Mouse (Mus musculus) ovary, postnatal 10 days (tissue): ENCODE data around the gene Nebl.

ENCODE experiments used
- DNase-seq: peaks from one replicate; pipeline ENCODE4 v3.0.0; 2022; ENCODE audit warnings: low spot score

Gene Nebl

GRCm38 (mm10) chr2:17515686-17516085 is 215.6 kb downstream of the Nebl start:
- no peak for DNase-seq

- no peak for DNase-seq
Measured at GRCm38 (mm10) chr2:17514765-17515164, 216.5 kb downstream of the Nebl start.

- no peak for DNase-seq
Measured at GRCm38 (mm10) chr2:17509942-17510341, 221.3 kb downstream of the Nebl start.

- DNase-seq, result no peak
Measured at GRCm38 (mm10) chr2:17507362-17507761, 223.9 kb downstream of the Nebl start.

- DNase-seq, result no peak
Measured at GRCm38 (mm10) chr2:17504115-17504774, 227.0 kb downstream of the Nebl start.

- no peak for DNase-seq
Measured at GRCm38 (mm10) chr2:17501075-17501474, 230.2 kb downstream of the Nebl start.

- DNase-seq, result no peak
Measured at GRCm38 (mm10) chr2:17465517-17466174, 265.6 kb downstream of the Nebl start.

- DNase-seq, result no peak
Measured at GRCm38 (mm10) chr2:17460434-17460833, 270.8 kb downstream of the Nebl start.

- DNase-seq, result no peak
Measured at GRCm38 (mm10) chr2:17453676-17454075, 277.6 kb downstream of the Nebl start.

GRCm38 (mm10) chr2:17448341-17448740 is 282.9 kb downstream of the Nebl start:
- DNase-seq, result no peak

GRCm38 (mm10) chr2:17443581-17443980 is 287.7 kb downstream of the Nebl start:
- no peak for DNase-seq

GRCm38 (mm10) chr2:17438317-17438716 is 292.9 kb downstream of the Nebl start:
- DNase-seq, result no peak

- no peak for DNase-seq
Measured at GRCm38 (mm10) chr2:17436739-17437440, 294.4 kb downstream of the Nebl start.

- no peak for DNase-seq
Measured at GRCm38 (mm10) chr2:17435217-17435616, 296.0 kb downstream of the Nebl start.

- no peak for DNase-seq
Measured at GRCm38 (mm10) chr2:17429028-17429427, 302.2 kb downstream of the Nebl start.

- DNase-seq, result no peak
Measured at GRCm38 (mm10) chr2:17428156-17428555, 303.1 kb downstream of the Nebl start.

GRCm38 (mm10) chr2:17422967-17423366 is 308.3 kb downstream of the Nebl start:
- no peak for DNase-seq

GRCm38 (mm10) chr2:17415347-17415746 is 315.9 kb downstream of the Nebl start:
- no peak for DNase-seq

GRCm38 (mm10) chr2:17414324-17414723 is 316.9 kb downstream of the Nebl start:
- no peak for DNase-seq

- DNase-seq, result no peak
Measured at GRCm38 (mm10) chr2:17413496-17414268, 317.6 kb downstream of the Nebl start.

GRCm38 (mm10) chr2:17409276-17409675 is 322.0 kb downstream of the Nebl start:
- DNase-seq, result no peak

- no peak for DNase-seq
Measured at GRCm38 (mm10) chr2:17405899-17406531, 325.2 kb downstream of the Nebl start.
